Mouse (Mus musculus) cerebellum, adult 18-20 months (tissue): Measurements from ENCODE around the gene Cul9.
"Not testable (repeated sequence)": the region's sequence is repeated elsewhere in the genome, so short reads cannot be mapped to it uniquely, and the experiment has no call there.

ENCODE experiments used
- DNase-seq, 2 experiments: peaks; one replicate each; pipeline ENCODE4 v3.0.0; 2021

Cul9 gene

GRCm38 (mm10) chr17:46545813-46546564 lies at the start of gene Cul9:
TSS of gene Cul9 (minus strand) at chr17:46546388.
- peak; percentile 93 to 94 for DNase-seq

GRCm38 (mm10) chr17:46595336-46595735 lies 49.1 kb upstream of the Cul9 start:
- no peak for DNase-seq

- DNase-seq = no peak
Observed at GRCm38 (mm10) chr17:46594606-46595005, 48.4 kb upstream of the Cul9 start.

GRCm38 (mm10) chr17:46593124-46593523 lies 46.9 kb upstream of the Cul9 start:
- no peak for DNase-seq

GRCm38 (mm10) chr17:46591406-46591805 lies 45.2 kb upstream of the Cul9 start:
- no peak for DNase-seq

GRCm38 (mm10) chr17:46590439-46590838 lies 44.3 kb upstream of the Cul9 start:
- DNase-seq = no peak

- DNase-seq = peak; percentile 24 to 45
Observed at GRCm38 (mm10) chr17:46589635-46590314, 43.6 kb upstream of the Cul9 start.

GRCm38 (mm10) chr17:46588913-46589312 lies 42.7 kb upstream of the Cul9 start:
- DNase-seq = no peak

- no peak for DNase-seq
Observed at GRCm38 (mm10) chr17:46588173-46588572, 42.0 kb upstream of the Cul9 start.

GRCm38 (mm10) chr17:46586327-46586726 lies 40.1 kb upstream of the Cul9 start:
- DNase-seq = no peak

- DNase-seq = no peak
Observed at GRCm38 (mm10) chr17:46578650-46579049, 32.5 kb upstream of the Cul9 start.

- no peak for DNase-seq
Observed at GRCm38 (mm10) chr17:46576070-46576469, 29.9 kb upstream of the Cul9 start.

GRCm38 (mm10) chr17:46574535-46574934 lies 28.3 kb upstream of the Cul9 start:
- no peak for DNase-seq

GRCm38 (mm10) chr17:46571005-46571404 lies 24.8 kb upstream of the Cul9 start:
- DNase-seq = no peak

GRCm38 (mm10) chr17:46559146-46559545 lies 13.0 kb upstream of the Cul9 start:
- no peak for DNase-seq

GRCm38 (mm10) chr17:46558151-46558550 lies 12.0 kb upstream of the Cul9 start:
- DNase-seq = no peak

- DNase-seq = not testable (repeated sequence)
Observed at GRCm38 (mm10) chr17:46557321-46557720, 11.1 kb upstream of the Cul9 start.

GRCm38 (mm10) chr17:46556584-46556945 lies 10.4 kb upstream of the Cul9 start:
- peak in 1 of 2 experiments; percentile 49 for DNase-seq

GRCm38 (mm10) chr17:46555673-46556583 lies 9.7 kb upstream of the Cul9 start, which contains the start of gene Srf:
TSS of gene Srf (minus strand) at chr17:46556175.
- peak; percentile 93 to 99 for DNase-seq

GRCm38 (mm10) chr17:46554977-46555672 lies 8.9 kb upstream of the Cul9 start:
- DNase-seq = peak; percentile 35 to 60

- peak; percentile 57 for DNase-seq
Observed at GRCm38 (mm10) chr17:46554646-46554976, 8.4 kb upstream of the Cul9 start.

- DNase-seq = no peak
Observed at GRCm38 (mm10) chr17:46553926-46554325, 7.7 kb upstream of the Cul9 start.

GRCm38 (mm10) chr17:46553469-46553868 lies 7.3 kb upstream of the Cul9 start:
- DNase-seq = peak in 1 of 2 experiments; percentile 36
